Mouse (Mus musculus) ES-Bruce4 (cell line): ENCODE measurements around the gene Ahdc1. TPM values are rescaled to one million over a fixed set of nuclear protein-coding genes. Genes with fewer than 3 reads are reported as not detected.
"Not testable (repeated sequence)": the region's sequence is repeated elsewhere in the genome, so short reads cannot be mapped to it uniquely, and the experiment has no call there.

ENCODE experiments used
- H3K27ac ChIP-seq: 2 replicates; pipeline ENCODE4 v1.5.1; 2012; ENCODE audit warnings: low read length, inconsistent platforms; ENCODE audit not compliant: insufficient read depth
- H3K27me3 ChIP-seq: 2 replicates; pipeline ENCODE4 v1.6.1; 2012; ENCODE audit warnings: mild to moderate bottlenecking, low read length, inconsistent platforms; ENCODE audit not compliant: control insufficient read depth, poor library complexity, insufficient read depth, severe bottlenecking
- H3K36me3 ChIP-seq: 2 replicates; pipeline ENCODE4 v1.6.1; 2012; ENCODE audit warnings: inconsistent platforms, mild to moderate bottlenecking, low read length, moderate library complexity; ENCODE audit not compliant: control insufficient read depth, poor library complexity, insufficient read depth, severe bottlenecking
- H3K4me1 ChIP-seq: one replicate; pipeline ENCODE4 v1.8.1; 2011; ENCODE audit warnings: low read length; ENCODE audit not compliant: control insufficient read depth, insufficient read depth
- H3K4me3 ChIP-seq: 2 replicates; pipeline ENCODE4 v1.5.1; 2011; ENCODE audit warnings: low read depth, mild to moderate bottlenecking, low read length
- H3K9ac ChIP-seq: 2 replicates; pipeline ENCODE4 v1.6.1; 2012; ENCODE audit warnings: low read depth, mild to moderate bottlenecking, inconsistent platforms; ENCODE audit not compliant: poor library complexity, severe bottlenecking
- H3K9me3 ChIP-seq: replicated peaks from 2 replicates; pipeline ENCODE4 v1.6.1; 2012; ENCODE audit warnings: mild to moderate bottlenecking, low read length, inconsistent platforms; ENCODE audit not compliant: control insufficient read depth, poor library complexity, insufficient read depth, severe bottlenecking
- CTCF ChIP-seq: IDR thresholded peaks from one replicate; pipeline ENCODE4 v1.8.1; 2011; ENCODE audit warnings: low read depth, low read length
- EP300 ChIP-seq: IDR thresholded peaks from 2 replicates; pipeline ENCODE4 v1.6.1; 2011; ENCODE audit warnings: low read depth, low read length; ENCODE audit not compliant: insufficient read depth
- POLR2A ChIP-seq: IDR thresholded peaks from one replicate; pipeline ENCODE4 v1.8.1; 2011; ENCODE audit warnings: low read length; ENCODE audit not compliant: insufficient read depth
- polyA plus RNA-seq: library from polyadenylated mRNA; stranded (reverse); fragments of >200 nt; gene quantifications from 2 replicates; pipeline ENCODE4 v1.2.4, GENCODE M21; 2011; ENCODE audit warnings: low read depth; ENCODE audit not compliant: missing spikeins, insufficient read depth, insufficient read length

The Ahdc1 gene
- polyA plus RNA-seq, 1 experiment, result 88.2 TPM

GRCm38 (mm10) chr4:133094936-133095733 lies 84.1 kb downstream of the Ahdc1 start:
- Histone ChIP-seq H3K4me1 (peaks cover 8% of the 10 kb centered on the region), H3K36me3 (no peaks in the 10 kb centered on the region), H3K4me3 (peak overlapping the region; percentile 39), H3K27ac (peak overlapping the region; percentile 86), H3K27me3 (no peaks in the 10 kb centered on the region), H3K9ac (peak overlapping the region; percentile 19), H3K9me3 (no peaks in the 10 kb centered on the region)
- TF ChIP-seq EP300, result peak; percentile 21; the same call in 1 of the 2 replicates
- no peak for TF ChIP-seq CTCF

DNA sequence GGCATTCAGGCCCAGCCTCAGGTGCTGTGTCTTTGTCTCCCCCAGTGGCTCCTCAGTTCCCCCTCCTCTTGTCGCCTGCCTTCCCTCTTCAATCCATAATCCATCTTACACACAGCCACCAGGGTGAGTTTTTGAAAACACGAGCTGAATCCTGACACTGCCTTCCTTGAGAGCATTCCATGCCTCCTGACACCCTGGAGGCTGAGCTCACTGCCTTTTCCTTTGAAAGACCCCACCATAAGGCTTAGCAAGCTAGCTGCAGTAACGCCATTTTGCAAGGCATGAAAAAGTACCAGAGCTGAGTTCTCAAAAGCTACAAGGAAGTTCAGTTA lies 84.6 kb downstream of the Ahdc1 start:
- H3K9me3 ChIP-seq, H3K4me1 ChIP-seq, H3K36me3 ChIP-seq, H3K27me3 ChIP-seq, H3K9ac ChIP-seq: not testable (repeated sequence)
- Histone ChIP-seq H3K27ac (peak overlapping the region; percentile 21), H3K4me3 (peak overlapping the region; percentile 9; the same call in 1 of the 2 replicates)

GRCm38 (mm10) chr4:133096671-133097070 lies 85.6 kb downstream of the Ahdc1 start:
- H3K4me1 ChIP-seq, H3K36me3 ChIP-seq, H3K9me3 ChIP-seq, H3K9ac ChIP-seq, H3K27me3 ChIP-seq, H3K27ac ChIP-seq: not testable (repeated sequence)
- peak overlapping the region; percentile 38; the same call in 1 of the 2 replicates for H3K4me3 ChIP-seq

DNA sequence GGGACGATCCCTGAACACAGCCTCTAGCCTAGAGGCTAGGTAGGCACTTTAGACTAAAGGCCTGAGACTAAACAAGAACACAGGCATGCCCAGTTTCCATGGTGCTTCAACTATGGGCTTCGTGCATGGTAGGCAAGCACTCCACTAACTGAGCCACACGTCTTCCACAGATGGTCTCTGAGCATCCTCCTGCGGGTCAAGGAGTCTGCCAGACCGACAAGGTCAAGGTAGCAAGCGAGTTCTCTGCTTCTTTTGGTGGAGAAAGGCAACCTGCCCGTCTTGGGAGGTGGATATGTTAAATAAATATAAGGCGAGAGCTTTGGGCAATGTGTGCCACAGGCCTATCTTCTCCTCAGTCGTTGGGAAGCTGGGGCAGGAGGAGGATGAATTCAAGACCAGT lies 90.7 kb downstream of the Ahdc1 start:
- no peak overlapping the region for H3K27ac ChIP-seq
- H3K9me3 ChIP-seq, result no peaks in the 10 kb centered on the region
- H3K4me3 ChIP-seq, result no peak overlapping the region
- H3K9ac ChIP-seq, result no peak overlapping the region
- H3K4me1 ChIP-seq, result peaks cover 3% of the 10 kb centered on the region
- no peaks in the 10 kb centered on the region for H3K27me3 ChIP-seq
- no peak for TF ChIP-seq CTCF
- TF ChIP-seq POLR2A, result no peak
- TF ChIP-seq EP300, result no peak
- no peaks in the 10 kb centered on the region for H3K36me3 ChIP-seq

DNA sequence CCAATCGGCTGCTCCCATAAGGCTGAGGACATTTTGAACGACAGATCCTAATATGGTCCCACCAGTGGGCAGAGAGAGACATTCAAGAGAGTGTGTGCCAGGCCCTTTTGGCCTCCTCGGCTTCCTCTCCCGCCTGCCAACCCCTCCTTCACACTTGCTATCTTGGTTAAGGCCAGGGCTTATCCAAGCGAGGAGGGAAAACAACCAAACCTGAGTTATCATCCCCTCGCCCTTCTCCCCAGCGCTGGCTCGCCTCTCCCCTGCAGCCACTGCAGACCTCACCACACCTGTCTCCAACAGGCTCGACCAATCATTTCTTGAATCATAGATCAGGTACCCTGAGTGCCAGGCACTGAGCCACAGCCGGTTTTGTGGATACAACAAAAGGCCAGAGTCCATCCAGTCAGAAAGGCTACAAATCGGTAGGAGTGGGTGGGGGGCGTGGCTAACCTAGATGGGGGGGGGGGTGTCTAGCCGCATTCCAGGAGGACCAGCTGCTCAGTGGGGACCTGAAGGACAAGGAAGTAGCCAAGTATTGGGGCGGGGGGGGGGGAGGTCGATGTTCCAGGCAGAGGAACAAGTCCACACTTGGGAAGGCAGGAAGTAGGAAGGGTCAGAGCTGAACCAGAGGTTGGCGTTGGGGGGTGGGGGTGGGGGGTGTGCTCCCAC lies 92.6 kb downstream of the Ahdc1 start:
- Histone ChIP-seq H3K27me3 (no peaks in the 10 kb centered on the region), H3K9me3 (no peaks in the 10 kb centered on the region), H3K4me3 (peak overlapping the region; percentile 75), H3K9ac (peak overlapping the region; percentile 70), H3K27ac (peak overlapping the region; percentile 98), H3K4me1 (peaks cover 3% of the 10 kb centered on the region), H3K36me3 (no peaks in the 10 kb centered on the region)
- TF ChIP-seq EP300 (no peak), POLR2A (peak; percentile 12)

- Histone ChIP-seq H3K9me3 (no peaks in the 10 kb centered on the region), H3K9ac (peak overlapping the region; percentile 70), H3K27me3 (no peaks in the 10 kb centered on the region), H3K4me3 (peak overlapping the region; percentile 75), H3K27ac (peak overlapping the region; percentile 98), H3K36me3 (no peaks in the 10 kb centered on the region), H3K4me1 (peaks cover 3% of the 10 kb centered on the region)
- no peak for TF ChIP-seq POLR2A
- TF ChIP-seq CTCF, result no peak
- TF ChIP-seq EP300, result peak; percentile 71
Measured at GRCm38 (mm10) chr4:133104194-133104569, 93.1 kb downstream of the Ahdc1 start.
